Mouse (Mus musculus) cerebellum, postnatal 14 days (tissue): ENCODE results near the gene Pdia4.
A peak's percentile ranks its signal among the peaks of the same experiment; 100 is the strongest.
"Not testable (repeated sequence)": the region's sequence is repeated elsewhere in the genome, so short reads cannot be mapped to it uniquely, and the experiment has no call there.

Source experiments
- DNase-seq, 2 experiments: peaks; one replicate each; pipeline ENCODE4 v3.0.0; 2021; ENCODE audit warnings: mixed read lengths in 2 of 2

Gene Pdia4

DNA sequence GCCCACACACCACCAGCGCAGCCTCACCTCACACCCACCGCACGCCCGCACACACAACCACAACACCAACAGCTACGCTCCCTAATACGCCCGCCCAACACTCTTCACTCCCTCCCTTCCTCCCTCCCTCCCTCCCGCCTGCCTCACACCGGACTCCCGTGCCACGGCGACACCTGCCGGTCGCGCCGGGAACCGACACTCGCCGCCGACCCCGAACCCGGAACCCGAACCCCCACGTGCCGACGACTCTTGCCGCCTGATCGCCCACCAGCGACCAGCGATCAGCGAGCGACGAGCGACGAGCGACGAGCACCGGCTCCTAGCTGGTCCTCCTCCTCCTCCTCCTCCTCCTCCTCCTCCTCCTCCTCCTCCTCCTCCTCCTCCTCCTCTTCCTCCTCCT lies 55.4 kb downstream of the Pdia4 start:
- not testable (repeated sequence) for DNase-seq

DNA sequence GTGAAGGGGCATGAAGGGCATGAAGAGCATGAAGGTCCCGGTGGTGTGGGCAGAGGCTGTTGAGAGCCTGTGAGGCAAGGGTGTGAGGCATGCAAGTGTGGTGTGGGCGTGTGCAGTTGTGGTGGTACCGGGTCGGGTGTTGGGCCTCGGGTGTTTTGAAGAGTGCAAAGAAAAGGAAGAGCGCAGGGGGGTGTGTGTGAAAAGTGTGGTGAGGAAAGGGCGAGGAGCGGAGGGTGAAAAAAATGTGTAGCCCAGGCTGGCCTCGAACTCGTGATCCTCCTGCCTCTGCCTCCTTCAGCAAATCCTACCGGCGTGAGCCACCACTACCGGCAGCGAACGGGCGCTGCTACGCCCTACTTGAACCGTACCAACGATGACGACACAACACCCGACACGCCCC lies 55.8 kb downstream of the Pdia4 start:
- DNase-seq, result not testable (repeated sequence)

DNA sequence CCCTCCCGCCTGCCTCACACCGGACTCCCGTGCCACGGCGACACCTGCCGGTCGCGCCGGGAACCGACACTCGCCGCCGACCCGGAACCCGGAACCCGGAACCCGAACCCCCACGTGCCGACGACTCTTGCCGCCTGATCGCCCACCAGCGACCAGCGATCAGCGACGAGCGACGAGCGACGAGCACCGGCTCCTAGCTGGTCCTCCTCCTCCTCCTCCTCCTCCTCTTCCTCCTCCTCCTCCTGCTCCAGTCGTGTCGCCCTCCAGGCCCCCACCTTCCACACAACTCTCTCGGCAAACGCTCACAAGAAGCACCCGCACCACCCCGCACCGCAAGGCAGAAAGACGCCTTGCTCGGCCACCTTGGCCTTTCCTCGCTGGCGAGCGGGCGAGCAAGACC lies 60.1 kb downstream of the Pdia4 start:
- not testable (repeated sequence) for DNase-seq

DNA sequence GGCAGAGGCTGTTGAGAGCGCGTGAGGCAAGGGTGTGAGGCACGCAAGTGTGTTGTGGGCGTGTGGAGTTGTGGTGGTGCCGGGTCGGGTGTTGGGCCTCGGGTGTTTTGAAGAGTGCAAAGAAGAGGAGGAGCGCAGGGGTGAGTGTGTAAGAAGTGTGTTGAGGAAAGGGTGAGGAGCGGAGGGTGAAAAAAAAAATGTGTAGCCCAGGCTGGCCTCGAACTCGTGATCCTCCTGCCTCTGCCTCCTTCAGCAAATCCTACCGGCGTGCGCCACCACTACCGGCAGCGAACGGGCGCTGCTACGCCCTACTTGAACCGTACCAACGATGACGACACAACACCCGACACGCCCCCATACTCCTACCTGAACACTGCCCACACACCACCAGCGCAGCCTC lies 64.9 kb downstream of the Pdia4 start:
- peak; percentile 95 for DNase-seq

DNA sequence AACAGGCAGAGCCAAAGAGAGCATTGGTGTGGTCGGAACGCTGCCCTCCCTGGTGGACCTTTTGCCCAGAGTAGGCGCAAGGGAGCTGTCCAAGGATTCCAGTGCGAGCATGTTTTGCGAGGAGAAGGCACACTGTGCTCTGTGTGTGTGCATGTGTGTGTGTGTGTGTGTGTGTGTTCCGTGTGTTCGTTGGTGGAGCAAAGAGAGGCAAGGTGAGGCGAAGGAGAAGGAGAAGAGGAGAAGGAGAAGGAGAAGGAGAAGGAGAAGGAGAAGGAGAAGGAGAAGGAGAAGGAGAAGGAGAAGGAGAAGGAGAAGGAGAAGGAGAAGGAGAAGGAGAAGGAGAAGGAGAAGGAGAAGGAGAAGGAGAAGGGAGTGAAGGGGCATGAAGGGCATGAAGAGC lies 65.3 kb downstream of the Pdia4 start:
- DNase-seq, result not testable (repeated sequence)
